Mouse (Mus musculus) forebrain, embryonic 12.5 days (tissue): Measurements from ENCODE around the gene Cdx4. TPM values are rescaled to one million over a fixed set of nuclear protein-coding genes. Genes with fewer than 3 reads are reported as not detected.

Source experiments
- ATAC-seq: fragments of 200-750 bp; cut with Nextera tagmentation; 2 replicates; pipeline ENCODE4 v1.8.0; 2017; ENCODE audit warnings: moderate TSS enrichment; ENCODE audit not compliant: low FRiP score
- H3K27ac ChIP-seq: fragments of 300-500 bp; sonication (generic); 2 replicates; pipeline ENCODE4 v1.5.1; 2016; ENCODE audit warnings: mild to moderate bottlenecking
- H3K27me3 ChIP-seq: fragments of 300-500 bp; sonication (generic); 2 replicates; pipeline ENCODE4 v1.6.1; 2016; ENCODE audit warnings: mild to moderate bottlenecking
- H3K36me3 ChIP-seq: fragments of 300-500 bp; sonication (generic); replicated peaks from 2 replicates; pipeline ENCODE4 v1.6.1; 2016; ENCODE audit warnings: mild to moderate bottlenecking
- H3K4me1 ChIP-seq: fragments of 300-500 bp; sonication (generic); 2 replicates; pipeline ENCODE4 v1.6.1; 2016
- H3K4me2 ChIP-seq: fragments of 300-500 bp; sonication (generic); 2 replicates; pipeline ENCODE4 v1.6.1; 2016; ENCODE audit warnings: mild to moderate bottlenecking, moderate library complexity
- H3K4me3 ChIP-seq: fragments of 300-500 bp; sonication (generic); replicated peaks from 2 replicates; pipeline ENCODE4 v1.5.1; 2016; ENCODE audit warnings: mild to moderate bottlenecking
- H3K9ac ChIP-seq: fragments of 300-500 bp; sonication (generic); 2 replicates; pipeline ENCODE4 v1.6.1; 2016; ENCODE audit warnings: mild to moderate bottlenecking
- H3K9me3 ChIP-seq: fragments of 300-500 bp; sonication (generic); 2 replicates; pipeline ENCODE4 v1.6.1; 2016
- WGBS: fragments of 180-500 bp; shearing (Covaris S2); methylation state at CpG from one replicate; pipeline ENCODE4 v1.1.7; 2016; 5-methylcytosine and 5-hydroxymethylcytosine counted together
- polyA plus RNA-seq: library from polyadenylated mRNA; unstranded; fragments of >200 nt; fragmentation: Nextera tagmentation; extraction: Ambion mirVana; gene quantifications from 2 replicates; pipeline ENCODE4 v1.2.1, GENCODE M21; 2016

Gene Cdx4
- polyA plus RNA-seq, 1 experiment from 2014 or later: not detected

GRCm38 (mm10) chrX:103341369-103342113, 20.3 kb downstream of the Cdx4 start:
- H3K27ac ChIP-seq: no peak overlapping the region
- H3K9ac ChIP-seq: no peak overlapping the region
- no peak for ATAC-seq
- H3K4me3 ChIP-seq: no peak overlapping the region
- WGBS: 64% methylated on average over 3 of the region's 3 CpGs
- H3K4me1 ChIP-seq: no peaks in the 10 kb centered on the region
- H3K9me3 ChIP-seq: no peaks in the 10 kb centered on the region
- H3K27me3 ChIP-seq: peaks cover 32% of the 10 kb centered on the region
- H3K36me3 ChIP-seq: no peaks in the 10 kb centered on the region
- H3K4me2 ChIP-seq: no peak overlapping the region

DNA sequence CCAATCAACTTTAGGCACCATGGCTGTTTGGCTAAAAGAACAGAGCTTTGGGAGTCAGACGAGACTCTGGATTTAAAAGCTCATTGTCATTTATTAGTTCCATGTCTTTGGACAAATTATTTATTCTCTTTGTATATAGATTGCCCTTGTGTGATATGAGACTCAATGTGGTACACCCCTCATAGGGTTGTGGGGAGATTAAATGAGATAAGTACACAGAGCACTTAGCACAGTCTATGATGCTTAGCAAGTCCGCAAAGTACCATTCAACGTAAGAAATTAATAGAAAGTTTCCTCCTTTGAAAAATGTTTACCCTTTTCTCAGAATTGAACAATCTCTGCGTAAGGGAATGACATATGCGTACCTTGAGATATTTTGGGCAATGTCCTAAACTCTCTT, 34.6 kb downstream of the Cdx4 start:
- H3K9ac ChIP-seq: no peak overlapping the region
- 50% methylated on average over 5 of the region's 5 CpGs for WGBS
- no peaks in the 10 kb centered on the region for H3K36me3 ChIP-seq
- no peak overlapping the region for H3K27ac ChIP-seq
- H3K9me3 ChIP-seq: no peaks in the 10 kb centered on the region
- ATAC-seq: peak; percentile 47; the same call in 1 of the 2 replicates
- H3K27me3 ChIP-seq: peaks cover 48% of the 10 kb centered on the region
- peak overlapping the region; percentile 51 for H3K4me2 ChIP-seq
- peak overlapping the region; percentile 56 for H3K4me3 ChIP-seq
- no peaks in the 10 kb centered on the region for H3K4me1 ChIP-seq

DNA sequence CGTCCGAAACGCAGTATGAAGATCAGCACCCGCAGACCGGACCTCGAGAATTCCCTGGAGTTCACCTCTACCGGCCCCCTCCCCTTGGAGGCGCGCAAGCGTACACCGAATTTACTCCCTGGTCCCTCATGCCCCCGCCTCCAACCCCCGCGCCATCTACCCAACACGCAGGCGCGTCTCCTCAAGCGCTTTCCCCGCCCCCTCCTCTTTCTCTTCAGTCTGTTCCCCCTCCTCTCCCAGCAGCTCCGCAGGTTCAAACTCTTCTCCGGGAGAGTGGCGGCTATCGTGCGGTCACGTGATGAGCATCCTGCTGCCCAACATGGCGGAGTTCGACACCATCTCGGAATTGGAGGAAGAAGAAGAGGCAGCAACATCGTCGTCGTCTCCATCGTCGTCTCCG, 35.1 kb downstream of the Cdx4 start, which contains the start of gene Chic1:
TSS of gene Chic1 (plus strand) at position 190 of the 400 bp plus-strand sequence.
- Histone ChIP-seq H3K9me3 (no peaks in the 10 kb centered on the region), H3K4me3 (peak within 1 kb of the TSS; percentile 56), H3K4me1 (no peaks in the 10 kb centered on the region), H3K36me3 (no peaks in the 10 kb centered on the region), H3K27ac (0 out of 2 replicates have a peak within 1 kb of the TSS, but pooled peaks have one; percentile 20), H3K9ac (peak within 1 kb of the TSS; percentile 63), H3K27me3 (peaks cover 49% of the 10 kb centered on the region), H3K4me2 (peak within 1 kb of the TSS; percentile 51)
- 17% methylated on average over 34 of the region's 34 CpGs for WGBS
- peak; percentile 96 for ATAC-seq

- peaks cover 47% of the 10 kb centered on the region for H3K27me3 ChIP-seq
- H3K4me2 ChIP-seq: peak overlapping the region; percentile 51
- 15% methylated on average over 24 of the region's 24 CpGs for WGBS
- H3K27ac ChIP-seq: 0 out of 2 replicates have a peak overlapping the region, but pooled peaks have one; percentile 20
- H3K4me1 ChIP-seq: no peaks in the 10 kb centered on the region
- H3K36me3 ChIP-seq: no peaks in the 10 kb centered on the region
- H3K9me3 ChIP-seq: no peaks in the 10 kb centered on the region
- peak overlapping the region; percentile 56 for H3K4me3 ChIP-seq
- ATAC-seq: peak; percentile 72
- H3K9ac ChIP-seq: peak overlapping the region; percentile 63
These were observed 35.6 kb downstream of the Cdx4 start for GRCm38 (mm10) chrX:103356761-103357236.

DNA sequence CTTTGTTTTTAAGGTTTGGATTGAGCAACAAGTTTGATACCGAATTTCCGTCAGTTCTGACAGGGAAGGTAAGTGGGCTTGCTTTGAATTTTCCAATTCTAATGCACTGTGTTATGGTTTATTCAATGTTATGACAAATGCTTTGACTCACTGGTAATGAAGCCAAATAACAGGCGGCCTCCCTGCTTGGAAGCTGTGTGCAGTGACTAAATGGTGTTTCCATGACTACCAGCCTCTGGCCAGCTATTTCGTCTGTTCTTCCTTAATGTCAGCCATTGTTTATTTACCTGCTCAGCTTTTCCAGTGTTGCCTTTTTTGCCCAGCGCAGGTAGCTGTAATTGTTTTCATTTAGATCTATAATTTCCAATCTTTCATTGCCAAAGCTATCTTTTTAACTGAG, 45.0 kb downstream of the Cdx4 start:
- H3K4me1 ChIP-seq: no peaks in the 10 kb centered on the region
- no peak overlapping the region for H3K27ac ChIP-seq
- peaks cover 18% of the 10 kb centered on the region for H3K27me3 ChIP-seq
- ATAC-seq: peak; percentile 46; the same call in 1 of the 2 replicates
- H3K9ac ChIP-seq: no peak overlapping the region
- H3K4me2 ChIP-seq: no peak overlapping the region
- no peak overlapping the region for H3K4me3 ChIP-seq
- no peaks in the 10 kb centered on the region for H3K9me3 ChIP-seq
- WGBS: 45% methylated on average over 5 of the region's 5 CpGs
- no peaks in the 10 kb centered on the region for H3K36me3 ChIP-seq

- H3K27ac ChIP-seq: no peak overlapping the region
- ATAC-seq: no peak
- 57% methylated on average over 3 of the region's 3 CpGs for WGBS
- H3K27me3 ChIP-seq: peaks cover 17% of the 10 kb centered on the region
- H3K4me1 ChIP-seq: no peaks in the 10 kb centered on the region
- H3K9me3 ChIP-seq: no peaks in the 10 kb centered on the region
- H3K4me2 ChIP-seq: no peak overlapping the region
- H3K36me3 ChIP-seq: no peaks in the 10 kb centered on the region
- no peak overlapping the region for H3K4me3 ChIP-seq
- no peak overlapping the region for H3K9ac ChIP-seq
These were observed 47.5 kb downstream of the Cdx4 start for GRCm38 (mm10) chrX:103368650-103369049.

- Histone ChIP-seq H3K27ac (no peak overlapping the region), H3K27me3 (peaks cover 25% of the 10 kb centered on the region), H3K4me2 (no peak overlapping the region), H3K36me3 (no peaks in the 10 kb centered on the region), H3K9ac (no peak overlapping the region), H3K9me3 (no peaks in the 10 kb centered on the region), H3K4me3 (no peak overlapping the region), H3K4me1 (no peaks in the 10 kb centered on the region)
- ATAC-seq: no peak
- WGBS: 82% methylated on average over 2 of the region's 2 CpGs
These were observed 50.0 kb downstream of the Cdx4 start for GRCm38 (mm10) chrX:103371221-103371620.

GRCm38 (mm10) chrX:103371627-103372026, 50.4 kb downstream of the Cdx4 start:
- no peak overlapping the region for H3K27ac ChIP-seq

DNA sequence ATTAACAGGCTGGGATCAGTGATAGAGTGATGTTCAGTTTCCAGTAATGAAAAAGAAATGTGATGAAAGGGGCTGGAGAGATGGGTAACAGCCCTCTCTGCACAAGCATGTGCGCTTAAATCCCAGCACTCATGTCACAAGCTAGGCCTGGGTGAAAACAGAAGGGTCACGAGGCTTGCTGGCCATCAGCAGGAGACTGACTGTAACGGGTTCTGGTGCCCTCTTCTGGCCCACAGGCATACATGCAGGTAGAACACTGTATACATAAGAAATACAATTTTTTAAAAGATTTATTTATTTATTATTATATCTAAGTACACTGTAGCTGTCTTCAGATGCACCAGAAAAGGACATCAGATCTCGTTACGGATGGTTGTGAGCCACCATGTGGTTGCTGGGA, 53.1 kb downstream of the Cdx4 start:
- Histone ChIP-seq H3K36me3 (no peaks in the 10 kb centered on the region), H3K27me3 (peaks cover 31% of the 10 kb centered on the region), H3K4me3 (no peak overlapping the region), H3K4me2 (no peak overlapping the region), H3K9me3 (no peaks in the 10 kb centered on the region), H3K27ac (no peak overlapping the region), H3K4me1 (no peaks in the 10 kb centered on the region), H3K9ac (no peak overlapping the region)
- WGBS: 63% methylated on average over 5 of the region's 5 CpGs
- no peak for ATAC-seq

More at GRCm38 (mm10) chrX:103371627-103372026, 50.4 kb downstream of the Cdx4 start:
- Histone ChIP-seq H3K4me1 (no peaks in the 10 kb centered on the region), H3K4me3 (no peak overlapping the region), H3K9me3 (no peaks in the 10 kb centered on the region), H3K9ac (no peak overlapping the region), H3K4me2 (no peak overlapping the region), H3K36me3 (no peaks in the 10 kb centered on the region), H3K27me3 (peaks cover 28% of the 10 kb centered on the region)
- WGBS: 51% methylated on average over 2 of the region's 2 CpGs
- no peak for ATAC-seq

Other genes with a start within 250 kb of the Cdx4 start
- 24.3 and 26.6 TPM in 2 replicates for gene Nap1l2, start 134.8 kb upstream of the Cdx4 start, polyA plus RNA-seq
- 8.1 TPM in 2 replicates for gene Chic1, start 35.1 kb downstream of the Cdx4 start, polyA plus RNA-seq
- 0.49 TPM in 1 of 2 replicates, not detected in the other for gene Tsx, start 93.1 kb downstream of the Cdx4 start, polyA plus RNA-seq
- not detected in 2 replicates for gene Gm26992, start 100.6 kb downstream of the Cdx4 start, polyA plus RNA-seq